Mouse (Mus musculus) testis, postnatal 10 days (tissue): ENCODE measurements around the gene Pde4a.
A peak's percentile ranks its signal among the peaks of the same experiment; 100 is the strongest.
"Not testable (repeated sequence)": the region's sequence is repeated elsewhere in the genome, so short reads cannot be mapped to it uniquely, and the experiment has no call there.

Source experiments
- DNase-seq: peaks from one replicate; pipeline ENCODE4 v3.0.0; 2021; ENCODE audit warnings: low spot score

Gene Pde4a

GRCm38 (mm10) chr9:21220490-21221382 lies 55.2 kb downstream of the Pde4a start:
- peak; percentile 96 for DNase-seq

GRCm38 (mm10) chr9:21221383-21221929 lies 55.9 kb downstream of the Pde4a start:
- DNase-seq, result no peak

- DNase-seq, result not testable (repeated sequence)
Observed at GRCm38 (mm10) chr9:21223490-21223889, 58.0 kb downstream of the Pde4a start.

- DNase-seq, result no peak
Observed at GRCm38 (mm10) chr9:21223906-21224305, 58.4 kb downstream of the Pde4a start.

- DNase-seq, result no peak
Observed at GRCm38 (mm10) chr9:21224576-21225414, 59.3 kb downstream of the Pde4a start.

GRCm38 (mm10) chr9:21225415-21225758 lies 59.9 kb downstream of the Pde4a start:
- no peak for DNase-seq

- DNase-seq, result no peak
Observed at GRCm38 (mm10) chr9:21227342-21227741, 61.8 kb downstream of the Pde4a start.

- no peak for DNase-seq
Observed at GRCm38 (mm10) chr9:21231551-21231950, 66.0 kb downstream of the Pde4a start.

- DNase-seq, result no peak
Observed at GRCm38 (mm10) chr9:21232867-21233266, 67.4 kb downstream of the Pde4a start.

- DNase-seq, result no peak
Observed at GRCm38 (mm10) chr9:21233366-21233765, 67.9 kb downstream of the Pde4a start.

GRCm38 (mm10) chr9:21233805-21234204 lies 68.3 kb downstream of the Pde4a start:
- DNase-seq, result no peak

GRCm38 (mm10) chr9:21235341-21235740 lies 69.8 kb downstream of the Pde4a start:
- no peak for DNase-seq

- DNase-seq, result no peak
Observed at GRCm38 (mm10) chr9:21236991-21237367, 71.5 kb downstream of the Pde4a start.

- no peak for DNase-seq
Observed at GRCm38 (mm10) chr9:21237368-21238003, 72.0 kb downstream of the Pde4a start.

GRCm38 (mm10) chr9:21238004-21238732 lies 72.7 kb downstream of the Pde4a start:
- no peak for DNase-seq

GRCm38 (mm10) chr9:21238733-21239464 lies 73.4 kb downstream of the Pde4a start, which contains the start of gene Keap1:
TSS of gene Keap1 (minus strand) at chr9:21239361.
- DNase-seq, result peak; percentile 90

GRCm38 (mm10) chr9:21239465-21239848 lies 73.9 kb downstream of the Pde4a start:
- DNase-seq, result no peak

- DNase-seq, result peak; percentile 88
Observed at GRCm38 (mm10) chr9:21241343-21241742, 75.8 kb downstream of the Pde4a start.

- DNase-seq, result no peak
Observed at GRCm38 (mm10) chr9:21243826-21244427, 78.4 kb downstream of the Pde4a start.

- no peak for DNase-seq
Observed at GRCm38 (mm10) chr9:21244428-21245112, 79.1 kb downstream of the Pde4a start.
